Mouse (Mus musculus): ENCODE measurements around the gene Scnn1g.

DNA sequence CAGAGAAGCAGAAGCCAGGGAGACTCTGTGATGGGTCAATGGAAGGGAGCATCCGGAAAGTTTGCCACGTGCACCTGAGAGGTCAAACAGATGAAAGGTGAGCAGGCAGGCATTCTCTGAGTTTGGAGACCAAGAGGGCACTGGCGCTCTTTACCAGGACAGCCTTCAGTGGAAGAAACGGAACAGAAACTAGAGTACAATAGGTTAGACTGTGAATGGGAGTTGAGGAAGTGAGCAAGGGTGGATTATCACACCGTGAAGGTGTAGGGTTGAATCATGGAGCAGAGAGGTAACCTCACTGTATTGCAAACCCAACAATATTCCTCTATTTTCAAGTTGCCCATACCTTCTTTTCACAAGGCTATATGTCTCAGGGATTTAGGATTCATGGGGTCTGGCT lies 16.0 kb downstream of the Scnn1g start:
- TF ChIP-seq CTCF (IDR thresholded peaks at IDR 0.05; ENCODE audit: borderline replicate concordance, extremely low read depth, insufficient read depth, insufficient read length) (no peak), POLR2A (IDR thresholded peaks at IDR 0.05; ENCODE audit: borderline replicate concordance, extremely low read depth, insufficient read depth, insufficient read length, poor library complexity, severe bottlenecking) (no peak)

Data from brain, embryonic 14.5 days (tissue).